Mouse (Mus musculus) left cerebral cortex, adult 2 months (tissue): ENCODE data around the gene Tenm2. TPM values are rescaled to one million over a fixed set of nuclear protein-coding genes. Genes with fewer than 3 reads are reported as not detected.

ENCODE experiments used
- DNase-seq, 2 experiments: peaks; one replicate each; pipeline ENCODE4 v3.0.0; 2021 to 2022; ENCODE audit warnings: low spot score in 2 of 2, mixed read lengths in 1 of 2; ENCODE audit errors: extremely low spot score in 1 of 2
- H3K27ac ChIP-seq: fragments of 200-600 bp; 2 replicates; pipeline ENCODE4 v1.8.1; 2022
- H3K4me3 ChIP-seq: fragments of 200-600 bp; 2 replicates; pipeline ENCODE4 v1.8.1; 2022
- CTCF ChIP-seq: fragments of 200-600 bp; IDR thresholded peaks from 2 replicates; pipeline ENCODE4 v1.8.1; 2022; ENCODE audit warnings: antibody characterized with exemption, mild to moderate bottlenecking, moderate library complexity
- intact Hi-C: fragments of 180-260 bp; cut with DNase I; formaldehyde crosslinking; loops from one replicate; pipeline ENCODE4 v1.15.1; 2025
- total RNA-seq, 2 experiments: library from RNA; stranded (reverse); gene quantifications; 2 replicates each; pipeline ENCODE4 v1.2.3; 2021

Gene Tenm2
- total RNA-seq, 2 experiments from 2014 or later, result 98.0 to 98.5 TPM

DNA sequence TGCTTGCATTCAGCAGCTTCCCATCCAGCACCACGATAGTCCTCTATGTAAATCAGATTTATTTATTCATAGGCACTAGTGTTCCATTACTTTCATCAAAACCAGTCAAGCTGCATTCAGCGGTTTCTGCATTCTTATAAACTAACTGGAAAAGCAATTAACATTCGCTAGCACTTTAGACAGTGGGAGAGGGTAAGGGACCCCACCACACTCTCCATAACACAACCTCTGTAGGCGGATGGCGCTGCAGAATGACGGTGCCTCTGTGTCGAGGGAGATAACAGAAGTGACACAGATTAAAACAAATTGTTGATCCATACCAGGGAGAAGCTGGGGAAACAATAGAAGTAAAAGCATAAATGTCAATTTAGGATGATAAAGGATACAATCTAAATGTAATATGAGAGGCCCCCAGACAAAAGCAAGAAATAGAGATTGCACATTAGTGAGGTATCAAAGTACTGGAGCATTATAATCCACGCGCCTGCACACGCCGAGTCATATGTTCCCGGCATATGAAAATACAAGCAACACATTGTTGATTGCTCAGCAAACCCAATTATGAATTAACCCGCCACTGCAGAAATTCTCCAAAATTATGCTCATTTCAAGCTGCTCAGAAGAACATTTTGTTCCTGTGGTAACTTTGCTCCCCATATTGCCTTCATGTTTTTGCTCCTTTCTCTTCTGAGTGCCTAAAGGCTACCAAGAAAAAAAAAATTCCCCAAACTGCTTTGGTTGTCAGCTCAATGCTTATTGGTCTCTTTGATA, 904.2 kb downstream of the Tenm2 start:
- intact Hi-C loops, result loop anchor here (10.0 kb wide), 1 partner anchor 153 kb away; no protein-coding TSS in a partner anchor
- TF ChIP-seq CTCF, result no peak
- no peak overlapping the region for H3K4me3 ChIP-seq
- no peak overlapping the region for H3K27ac ChIP-seq
- DNase-seq, result no peak

DNA sequence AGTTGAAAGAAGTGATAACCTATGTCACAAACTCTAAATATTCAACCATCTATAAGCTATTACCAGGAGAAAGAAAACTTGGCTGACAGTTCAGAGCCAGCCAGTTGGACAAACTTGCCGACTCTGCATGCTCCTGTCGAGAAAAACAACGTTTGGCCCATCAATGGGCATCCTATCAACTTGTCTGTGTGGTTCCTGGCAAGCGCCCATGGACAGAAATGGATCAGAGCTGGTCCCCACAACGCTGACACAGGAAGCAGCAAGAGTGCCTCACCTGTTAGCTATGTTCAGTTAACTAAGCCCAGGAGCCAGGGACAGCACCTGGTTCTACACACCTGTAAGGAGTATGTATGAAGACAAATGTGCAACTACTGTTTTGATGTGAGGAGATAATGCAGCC, 908.5 kb downstream of the Tenm2 start:
- H3K27ac ChIP-seq, result no peak overlapping the region
- DNase-seq, result no peak
- TF ChIP-seq CTCF, result no peak
- intact Hi-C loops, result no loop called here
- no peak overlapping the region for H3K4me3 ChIP-seq

DNA sequence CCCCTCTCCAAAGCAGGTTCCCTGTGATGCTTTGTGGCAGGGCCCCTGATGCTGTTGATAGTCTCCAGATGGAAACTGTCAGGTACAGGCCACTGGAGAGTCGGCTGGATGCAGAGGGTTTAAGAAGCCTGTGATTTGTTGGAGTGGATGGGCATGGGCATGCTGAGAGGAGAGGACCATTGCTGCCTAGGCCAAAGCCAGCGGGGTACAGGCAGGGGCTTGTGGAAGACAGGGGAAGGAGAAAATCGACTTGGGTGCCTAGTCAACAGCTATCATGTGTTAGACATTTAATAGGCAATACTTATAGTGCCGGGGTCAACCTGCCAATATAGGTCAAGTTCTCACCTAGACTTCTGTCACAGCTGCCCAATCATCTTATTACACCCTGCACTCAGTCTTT, 926.4 kb downstream of the Tenm2 start:
- intact Hi-C loops, result no loop called here
- no peak for DNase-seq
- Histone ChIP-seq H3K27ac (no peak overlapping the region), H3K4me3 (no peak overlapping the region)
- no peak for TF ChIP-seq CTCF

DNA sequence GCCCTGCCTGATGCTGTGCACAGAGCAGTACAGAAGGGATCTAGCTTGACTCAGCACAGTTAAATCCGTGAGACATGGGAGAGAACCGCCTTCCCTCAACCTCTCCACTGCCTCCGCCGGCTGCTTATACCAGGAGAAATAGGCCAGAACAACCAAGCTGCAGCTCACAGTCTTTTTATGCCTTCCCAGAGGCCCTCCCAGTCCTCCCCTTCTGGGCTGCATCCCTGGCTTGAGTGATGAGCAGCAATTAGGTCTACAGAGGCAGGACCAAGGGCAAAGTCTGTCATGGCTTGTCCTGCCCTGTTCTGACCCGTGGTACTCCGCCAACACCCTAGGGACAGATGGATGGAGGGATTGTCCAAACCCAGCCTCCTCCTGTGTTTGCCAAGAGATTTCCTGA, 928.5 kb downstream of the Tenm2 start:
- intact Hi-C loops, result no loop called here
- DNase-seq, result peak in 1 of 2 experiments; percentile 56
- TF ChIP-seq CTCF, result no peak
- H3K4me3 ChIP-seq, result no peak overlapping the region
- H3K27ac ChIP-seq, result peak overlapping the region; percentile 73

DNA sequence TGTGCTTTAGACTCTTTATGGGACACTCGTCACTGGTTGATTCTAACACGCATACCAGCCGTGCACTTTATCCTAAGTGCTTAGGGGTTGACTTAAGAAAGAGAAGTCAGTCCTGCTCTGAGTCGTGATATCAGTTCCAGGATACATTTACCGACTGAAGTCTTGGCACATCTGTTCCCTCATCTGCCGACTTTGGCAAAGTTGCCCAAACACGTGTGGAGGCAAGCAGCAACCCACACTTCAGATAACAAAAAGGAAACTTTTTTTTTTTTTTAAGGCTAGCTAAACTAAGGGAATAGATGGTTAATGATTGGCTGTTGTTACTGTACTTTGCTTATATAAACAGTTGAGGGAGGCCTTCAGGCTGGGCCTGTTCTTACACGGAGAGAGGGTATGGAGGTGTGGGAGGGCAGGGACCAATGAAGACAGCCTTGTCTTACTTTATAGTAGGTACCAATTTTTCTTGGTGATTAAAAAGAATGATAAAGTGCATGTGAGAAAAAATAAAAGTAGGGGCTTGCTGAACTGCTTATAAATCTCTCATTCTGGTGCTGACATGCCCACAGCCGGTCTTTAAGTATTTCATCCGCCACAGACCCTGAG, 930.3 kb downstream of the Tenm2 start:
- TF ChIP-seq CTCF, result no peak
- no peak overlapping the region for H3K27ac ChIP-seq
- intact Hi-C loops, result no loop called here
- no peak overlapping the region for H3K4me3 ChIP-seq
- DNase-seq, result no peak

DNA sequence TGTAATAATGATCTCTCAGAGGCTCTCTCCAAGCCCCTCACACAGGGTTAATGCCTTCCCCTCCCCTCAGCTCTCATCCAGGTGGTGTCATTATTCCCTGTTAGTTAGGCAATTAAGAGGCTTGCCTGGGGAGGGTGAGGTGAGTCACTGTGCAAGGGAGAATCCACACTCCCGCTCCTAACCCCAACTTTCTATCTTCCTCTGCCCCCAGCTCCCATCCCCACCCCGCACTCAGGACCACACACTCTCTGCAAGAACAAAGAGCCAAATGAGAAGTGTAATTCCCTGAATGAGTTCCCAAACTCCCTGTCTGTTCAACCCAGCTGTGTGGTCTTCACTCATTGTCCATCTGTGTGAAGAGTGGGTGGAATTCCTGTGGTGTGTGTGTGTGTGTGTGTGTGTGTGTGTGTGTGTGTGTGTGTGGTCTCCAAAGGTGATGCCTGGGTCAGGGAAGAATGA, 932.8 kb downstream of the Tenm2 start:
- no peak for DNase-seq
- no peak overlapping the region for H3K4me3 ChIP-seq
- no peak overlapping the region for H3K27ac ChIP-seq
- no peak for TF ChIP-seq CTCF
- intact Hi-C loops, result no loop called here

DNA sequence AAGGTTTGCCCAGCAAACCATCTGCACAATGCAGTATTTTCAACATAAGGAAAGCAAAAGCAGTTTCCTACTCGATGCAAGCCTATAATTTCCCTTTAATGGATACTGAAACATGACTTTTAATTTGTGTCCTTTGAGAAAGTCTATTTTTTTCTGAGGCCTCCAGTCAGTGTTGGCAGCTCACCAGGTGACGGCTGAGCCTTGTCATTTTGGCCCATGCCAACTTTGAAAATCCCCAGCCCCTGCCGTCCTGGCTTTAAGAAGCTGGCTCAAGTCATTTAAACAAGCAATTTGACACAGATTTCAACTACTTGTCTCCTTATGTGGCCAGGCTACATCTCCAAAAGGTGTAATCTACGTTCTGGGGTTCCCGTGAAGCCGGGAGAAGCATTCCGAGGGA, 933.7 kb downstream of the Tenm2 start:
- Histone ChIP-seq H3K27ac (no peak overlapping the region), H3K4me3 (no peak overlapping the region)
- DNase-seq, result no peak
- intact Hi-C loops, result no loop called here
- TF ChIP-seq CTCF, result no peak

DNA sequence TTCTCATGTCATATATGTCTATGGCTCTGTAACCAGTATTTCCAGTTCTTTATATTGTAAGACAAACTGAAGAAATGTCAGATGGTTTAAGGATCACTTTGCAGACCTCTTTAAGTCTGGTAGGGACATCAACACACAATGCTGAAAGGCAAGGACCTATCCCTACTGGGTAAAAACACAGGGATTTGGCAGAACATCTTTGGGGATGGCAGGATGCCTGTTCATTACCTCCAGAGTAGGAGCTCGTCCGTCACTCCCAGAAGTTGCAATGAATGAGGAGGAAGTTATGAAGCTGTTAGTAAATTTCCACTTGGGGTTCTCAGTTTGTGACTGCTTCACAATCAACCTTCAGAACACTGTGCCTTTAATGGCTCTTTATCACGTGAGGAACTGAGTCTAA, 939.2 kb downstream of the Tenm2 start:
- H3K27ac ChIP-seq, result no peak overlapping the region
- DNase-seq, result no peak
- intact Hi-C loops, result no loop called here
- TF ChIP-seq CTCF, result no peak
- H3K4me3 ChIP-seq, result no peak overlapping the region

DNA sequence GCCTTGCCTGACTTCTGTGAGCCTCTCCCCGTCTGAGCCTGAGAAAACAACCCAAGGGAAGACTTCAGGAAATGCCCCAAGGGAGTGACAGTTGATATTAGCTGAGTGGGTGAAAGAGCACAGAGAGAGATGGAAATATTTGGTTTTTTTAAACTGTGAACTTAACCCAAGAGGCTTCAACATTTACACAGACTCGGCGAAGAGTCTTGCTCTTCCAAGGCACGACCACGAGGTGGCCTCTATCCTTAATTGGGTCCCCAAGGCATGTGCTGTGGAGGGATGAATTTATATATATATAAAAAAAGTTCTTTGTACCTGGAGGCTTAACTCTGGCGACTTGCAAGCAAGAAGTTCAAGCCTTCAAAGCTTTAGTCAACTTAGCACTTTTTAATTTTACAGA, 943.6 kb downstream of the Tenm2 start:
- TF ChIP-seq CTCF, result peak; percentile 39
- DNase-seq, result no peak
- intact Hi-C loops, result no loop called here

DNA sequence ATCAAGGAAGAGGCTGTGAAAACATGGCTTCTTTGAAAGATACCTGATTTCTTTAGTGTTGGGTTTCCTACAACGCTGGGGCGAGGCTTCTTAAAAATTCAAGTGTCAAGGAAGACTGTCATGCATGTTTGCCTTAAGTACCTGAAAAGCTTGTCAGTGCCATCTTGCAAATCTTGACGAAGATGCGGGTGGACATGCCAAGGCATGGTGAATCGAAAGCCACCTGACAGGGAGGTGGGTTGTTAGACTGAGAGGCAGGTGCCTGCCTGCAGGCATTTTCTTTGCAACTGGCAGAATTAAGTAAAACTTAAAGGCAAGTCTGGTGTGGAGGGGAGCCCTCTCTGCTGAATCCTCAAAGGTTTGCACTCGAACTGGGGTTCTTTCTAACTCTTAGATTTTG, 949.5 kb downstream of the Tenm2 start:
- Histone ChIP-seq H3K27ac (no peak overlapping the region), H3K4me3 (no peak overlapping the region)
- intact Hi-C loops, result no loop called here
- no peak for TF ChIP-seq CTCF
- no peak for DNase-seq

More for the DNA sequence above, 943.6 kb downstream of the Tenm2 start:
- Histone ChIP-seq H3K4me3 (no peak overlapping the region), H3K27ac (no peak overlapping the region)

DNA sequence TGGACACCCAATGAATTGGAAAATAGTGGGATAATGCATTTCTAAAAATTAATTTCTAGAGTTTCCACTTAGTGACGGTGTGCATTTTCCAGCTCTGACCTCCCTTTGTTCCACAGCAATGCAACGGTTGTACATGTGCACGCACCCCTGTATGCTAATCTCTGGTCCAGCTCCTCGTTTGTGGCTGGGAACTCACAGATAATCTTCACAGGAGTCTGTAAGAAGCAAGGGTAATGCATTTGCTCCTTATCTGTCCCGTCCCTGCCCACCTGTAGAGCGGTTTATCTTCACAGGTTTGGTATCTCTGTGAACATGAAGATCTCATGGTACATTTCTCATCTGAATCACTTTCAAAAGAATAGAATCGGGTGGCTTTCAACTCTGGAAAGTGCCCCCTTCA, 955.2 kb downstream of the Tenm2 start:
- no peak for DNase-seq
- Histone ChIP-seq H3K4me3 (no peak overlapping the region), H3K27ac (no peak overlapping the region)
- TF ChIP-seq CTCF, result no peak
- intact Hi-C loops, result no loop called here

DNA sequence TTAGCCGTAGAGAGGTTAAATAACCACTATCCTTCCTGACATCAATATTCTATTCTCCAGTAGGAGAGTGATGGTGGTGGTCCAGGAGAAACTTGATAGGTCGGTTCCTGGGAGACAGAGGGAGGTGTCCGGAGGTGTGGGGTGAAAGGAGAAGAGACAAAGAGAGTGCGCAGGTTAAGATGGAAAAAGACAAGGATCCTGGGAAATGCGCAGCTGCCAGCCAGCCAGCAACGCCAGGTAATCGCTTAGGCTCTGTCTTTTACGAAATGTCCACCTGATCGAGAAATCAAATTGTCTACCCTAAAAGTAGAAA, 957.9 kb downstream of the Tenm2 start:
- Histone ChIP-seq H3K27ac (no peak overlapping the region), H3K4me3 (no peak overlapping the region)
- intact Hi-C loops, result no loop called here
- TF ChIP-seq CTCF, result no peak
- no peak for DNase-seq
